ENCODE assay signal across 1 mouse cellular context in the genomic region with DNA sequence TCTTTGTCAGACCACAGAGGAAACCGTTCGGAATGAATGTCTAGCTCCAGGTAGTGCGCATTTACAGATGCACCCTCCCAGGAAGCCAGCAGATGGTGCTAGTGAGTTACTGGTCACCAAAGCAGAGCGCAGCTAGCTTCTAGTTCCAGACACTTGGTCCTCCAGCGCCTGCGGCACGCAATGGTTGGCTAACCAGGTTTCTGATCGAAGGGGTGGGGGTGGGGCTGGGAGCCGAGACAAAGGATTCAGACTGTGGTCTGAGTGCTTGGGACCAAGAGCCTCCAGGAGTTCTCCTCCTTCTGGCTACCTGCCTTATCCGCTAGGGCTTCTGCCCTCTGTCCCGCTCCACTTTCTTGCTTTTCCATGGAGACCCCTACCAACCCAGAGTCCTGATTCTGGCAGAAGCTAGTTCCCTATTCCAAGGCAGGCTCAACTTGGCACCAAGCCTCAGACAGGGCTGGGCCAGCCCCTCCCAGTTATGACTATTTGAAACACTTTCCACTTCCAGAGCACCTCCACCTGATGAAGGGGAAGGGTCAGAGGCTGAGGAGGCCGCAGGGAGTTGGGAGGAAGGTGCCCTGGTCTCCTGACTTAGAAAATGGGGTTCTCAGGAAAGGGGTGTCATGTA.
TF ChIP-seq lines count a peak whose summit lies in the region.

No protein-coding gene starts in this region.

TF ChIP-seq in myocyte, 11 proteins besides CTCF, POLR2A, EP300 and RAD21:
- TF ChIP-seq USF1 (IDR thresholded peaks at IDR 0.05; ENCODE audit: low read depth) (no peak), POLR2AphosphoS2 (IDR thresholded peaks at IDR 0.05; ENCODE audit: insufficient read length, low read depth) (no peak), MYOD1 (IDR thresholded peaks at IDR 0.05; ENCODE audit: control insufficient read depth in 1 of 3, insufficient read length in 2 of 3, low read depth in 2 of 3) (no peak), MYOG (IDR thresholded peaks at IDR 0.05; ENCODE audit: control insufficient read depth in 1 of 3, insufficient read depth in 1 of 3, insufficient read length in 2 of 3, low read depth in 2 of 3) (no peak), TCF3 (IDR thresholded peaks at IDR 0.05; ENCODE audit: insufficient read length, low read depth) (no peak), MAX (IDR thresholded peaks at IDR 0.05; ENCODE audit: low read depth) (no peak), REST (IDR thresholded peaks at IDR 0.05; ENCODE audit: insufficient read depth, insufficient read length) (no peak), SRF (IDR thresholded peaks at IDR 0.05; ENCODE audit: control insufficient read depth, insufficient read length, low read depth) (no peak), E2F4 (IDR thresholded peaks at IDR 0.05; ENCODE audit: insufficient read depth) (no peak), CEBPB (IDR thresholded peaks at IDR 0.05; ENCODE audit: insufficient read depth, poor library complexity, severe bottlenecking) (no peak)
